Mouse (Mus musculus): ENCODE results near the gene Raet1d.
A peak's percentile ranks its signal among the peaks of the same experiment; 100 is the strongest.
"Not testable (repeated sequence)": the region's sequence is repeated elsewhere in the genome, so short reads cannot be mapped to it uniquely, and the experiment has no call there.

Raet1d gene

DNA sequence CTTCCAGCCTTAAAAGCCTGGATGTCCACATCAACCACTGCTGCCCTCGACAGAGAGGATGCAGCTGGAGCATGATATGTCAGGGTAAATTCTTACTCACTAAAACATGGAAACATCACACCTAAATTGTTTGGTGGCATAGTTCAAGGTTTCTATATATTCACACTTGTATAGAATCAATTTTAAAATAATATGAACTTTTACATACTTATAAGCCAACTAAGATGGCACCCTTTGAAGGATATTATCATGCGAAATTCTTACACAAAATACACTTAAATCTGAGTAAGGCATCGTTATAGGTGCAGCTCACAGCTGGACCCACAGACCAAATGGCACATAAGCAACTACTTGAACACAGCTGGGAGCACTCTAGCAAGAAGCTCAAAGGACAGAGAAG lies at the start of gene Raet1d:
Gene Raet1d, plus strand, starts transcription at position 301 of the 400 bp plus-strand sequence.
- not testable (repeated sequence) for DNase-seq

DNA sequence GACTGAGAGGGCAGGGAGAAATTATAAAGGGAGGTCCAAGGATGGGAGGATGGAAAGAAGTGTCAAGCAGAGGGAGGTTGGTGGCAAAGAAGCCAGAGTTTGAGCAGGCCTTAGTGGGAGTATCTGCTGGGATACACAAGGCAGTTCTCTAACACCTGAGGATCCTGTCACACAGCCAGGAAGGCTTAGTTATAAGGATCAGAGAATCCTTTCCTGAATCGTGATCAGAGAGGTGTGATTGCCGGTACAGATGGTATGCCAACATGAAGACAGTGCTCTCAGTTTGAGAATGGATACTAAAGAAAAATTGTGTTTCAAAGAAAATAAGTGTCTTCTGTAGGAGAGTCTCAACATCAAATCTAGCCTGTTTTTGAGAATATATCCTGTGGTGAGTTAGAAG lies 37.5 kb upstream of the Raet1d start:
- DNase-seq = no peak

DNA sequence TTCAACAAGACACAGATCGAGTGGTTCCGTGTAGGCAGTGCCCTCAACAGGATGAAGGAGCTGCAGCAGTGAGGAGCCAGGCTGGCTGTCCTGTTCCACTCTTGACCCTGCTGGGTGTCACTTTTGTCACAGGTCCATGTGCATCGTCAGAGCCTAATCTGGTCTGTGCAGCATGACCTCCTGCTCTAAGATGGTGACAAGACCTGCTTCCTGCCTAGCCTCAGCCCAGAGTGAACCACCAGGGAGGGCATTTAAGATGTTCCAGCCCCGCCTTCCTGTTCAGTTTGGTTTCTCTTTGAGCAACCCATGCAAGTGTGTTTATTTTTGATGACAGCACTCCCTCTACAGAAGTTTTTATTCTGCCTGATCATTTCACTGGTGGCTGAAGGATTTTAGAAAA lies 14.6 kb upstream of the Raet1d start:
- not testable (repeated sequence) for DNase-seq

DNA sequence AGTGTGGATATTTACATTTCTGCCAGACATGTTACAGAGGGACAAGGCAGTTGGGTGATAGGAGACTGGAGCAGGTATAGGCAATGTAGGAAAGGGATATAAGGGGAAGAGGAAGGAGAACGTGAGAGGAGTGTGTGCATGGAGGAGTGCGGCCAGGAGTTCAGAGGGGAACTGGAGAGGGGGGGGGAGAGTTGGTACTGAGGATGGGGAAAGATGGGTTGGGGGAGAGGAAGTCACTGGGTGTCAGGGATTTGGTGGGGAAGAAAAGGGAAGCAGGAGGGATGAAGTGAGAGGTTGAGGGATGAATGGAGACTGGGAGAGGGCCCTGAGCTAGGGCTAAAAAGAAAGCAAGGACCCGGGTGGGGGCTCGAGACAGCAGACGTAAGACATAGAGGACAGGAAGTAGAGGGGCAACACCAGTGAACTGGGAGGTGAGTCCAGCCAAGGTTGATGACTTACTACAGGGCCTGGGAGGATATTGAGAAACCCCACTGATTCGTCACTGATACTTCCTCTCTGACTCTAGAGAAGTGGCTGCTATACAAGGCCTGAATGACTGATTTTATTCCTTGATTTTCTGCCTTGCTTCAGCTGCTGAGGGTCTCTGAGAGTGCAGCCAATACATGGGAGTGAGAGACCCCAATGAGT lies 6.7 kb upstream of the Raet1d start:
- DNase-seq = not testable (repeated sequence)

DNA sequence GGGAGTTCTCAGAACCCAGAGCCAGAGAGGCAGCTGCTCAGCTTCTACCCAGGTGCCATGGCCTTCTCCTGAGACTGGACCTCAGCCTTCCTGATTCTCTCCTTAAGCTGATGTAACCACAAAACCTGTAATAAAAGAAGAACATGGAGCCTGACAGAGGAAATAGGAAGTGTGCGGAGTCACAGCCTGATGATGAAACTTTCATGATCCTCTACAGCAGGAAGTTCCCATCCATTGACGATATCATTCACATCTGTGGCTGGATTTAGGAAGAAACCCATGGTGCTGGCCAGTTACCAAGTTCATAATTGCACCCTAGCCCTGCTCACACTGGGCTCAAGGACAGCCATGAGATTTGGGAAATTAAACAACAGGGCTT lies 6.2 kb upstream of the Raet1d start:
- not testable (repeated sequence) for DNase-seq

DNA sequence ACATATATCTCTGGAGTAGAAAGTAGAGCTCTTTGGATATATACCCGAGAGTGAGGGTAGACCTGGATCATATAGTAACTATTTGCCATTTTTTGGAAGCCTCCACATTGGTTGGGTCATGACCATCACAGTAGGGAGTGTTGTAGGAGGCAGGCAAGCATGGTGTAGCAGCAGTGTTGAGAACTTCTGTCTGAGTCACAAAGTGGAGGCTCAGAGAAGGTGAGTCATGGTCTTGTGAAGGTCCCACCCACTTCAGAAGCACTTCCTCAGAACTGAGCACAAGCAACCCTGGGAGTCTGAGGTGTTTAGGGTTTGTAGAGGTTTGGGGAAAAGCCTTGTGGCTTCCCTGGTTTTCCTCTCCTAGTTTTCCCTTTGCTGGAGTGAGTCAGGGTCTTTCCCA lies 3.0 kb upstream of the Raet1d start:
- DNase-seq = not testable (repeated sequence)

DNA sequence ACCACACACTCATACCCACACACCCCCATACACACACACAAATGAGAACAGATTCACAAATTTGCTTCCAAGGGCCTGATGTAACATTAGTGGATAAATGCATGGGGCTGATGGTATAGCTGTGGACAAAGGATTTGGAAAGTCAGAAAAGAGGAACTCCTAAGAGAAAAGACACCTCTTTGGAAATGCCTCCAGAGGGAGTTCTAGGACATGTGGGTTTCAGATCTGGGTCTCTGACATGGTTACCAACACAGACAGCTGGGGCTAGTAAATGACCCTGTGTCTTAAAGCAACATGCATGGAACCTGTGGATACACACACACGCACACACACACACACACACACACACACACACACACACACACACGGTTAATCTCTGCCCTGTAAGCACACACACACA lies 605 bp downstream of the Raet1d start:
- not testable (repeated sequence) for DNase-seq

DNA sequence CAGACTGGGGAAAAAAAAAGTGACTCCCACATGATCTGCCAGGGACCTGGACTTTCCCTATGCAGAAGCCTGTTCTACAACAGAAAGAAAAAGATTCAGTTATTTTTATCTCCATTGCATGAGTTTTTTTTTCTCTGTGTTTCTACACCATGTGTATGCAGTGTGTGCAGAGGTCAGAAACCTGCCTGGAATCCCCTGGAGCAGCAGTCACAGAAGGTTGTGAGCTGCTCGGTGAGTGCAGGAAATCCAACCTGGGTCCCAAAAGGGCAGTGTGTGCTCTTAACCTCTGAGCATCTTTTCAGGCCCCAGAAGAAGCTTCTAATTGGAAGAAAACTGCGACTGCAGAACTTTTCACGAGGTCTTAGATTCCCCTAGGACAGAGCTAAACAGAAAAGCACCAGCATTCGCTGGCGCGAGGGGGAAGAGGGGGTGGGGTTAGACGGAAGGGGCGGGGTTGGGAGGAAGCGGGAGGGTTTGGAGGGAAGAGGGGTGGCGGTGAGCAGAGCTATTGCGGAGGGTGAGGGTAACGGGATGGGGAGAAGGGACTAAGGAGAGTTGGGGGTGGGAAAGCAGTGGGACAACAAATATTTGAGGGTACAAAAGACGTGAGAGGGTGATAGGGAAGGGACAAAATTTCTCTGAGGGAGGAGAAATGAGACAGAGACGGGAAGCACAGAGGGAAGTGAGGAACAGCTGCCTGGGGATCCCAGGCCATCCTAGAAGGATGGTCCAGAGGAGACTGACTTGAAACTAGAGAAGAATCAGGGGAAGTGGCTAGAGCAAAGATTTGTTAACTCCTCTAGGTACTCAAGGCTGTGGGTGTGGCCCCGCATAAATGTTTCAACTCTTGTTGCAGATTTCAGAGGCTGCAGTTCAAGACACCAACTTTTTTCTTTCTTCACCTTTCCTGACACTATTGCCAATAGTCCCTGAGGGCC lies 1.3 kb downstream of the Raet1d start:
- DNase-seq = not testable (repeated sequence)

DNA sequence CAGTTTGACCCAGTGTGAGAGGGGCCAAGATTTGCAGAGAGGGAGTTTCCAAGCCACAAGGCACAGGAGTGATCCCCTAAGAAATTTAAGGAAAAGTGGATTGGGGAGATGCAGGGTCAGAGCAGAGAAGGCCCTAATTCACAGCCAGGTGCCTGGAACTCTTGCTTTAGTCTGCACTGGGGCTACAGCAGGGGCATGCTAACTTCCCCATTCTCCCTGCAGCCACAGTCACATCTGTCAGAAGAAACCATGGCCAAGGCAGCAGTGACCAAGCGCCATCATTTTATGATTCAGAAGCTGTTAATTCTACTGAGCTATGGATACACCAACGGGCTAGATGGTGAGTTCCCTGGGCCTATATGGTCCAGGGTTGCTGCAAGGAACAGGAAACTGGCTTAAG lies 2.1 kb downstream of the Raet1d start:
- DNase-seq = not testable (repeated sequence)

DNA sequence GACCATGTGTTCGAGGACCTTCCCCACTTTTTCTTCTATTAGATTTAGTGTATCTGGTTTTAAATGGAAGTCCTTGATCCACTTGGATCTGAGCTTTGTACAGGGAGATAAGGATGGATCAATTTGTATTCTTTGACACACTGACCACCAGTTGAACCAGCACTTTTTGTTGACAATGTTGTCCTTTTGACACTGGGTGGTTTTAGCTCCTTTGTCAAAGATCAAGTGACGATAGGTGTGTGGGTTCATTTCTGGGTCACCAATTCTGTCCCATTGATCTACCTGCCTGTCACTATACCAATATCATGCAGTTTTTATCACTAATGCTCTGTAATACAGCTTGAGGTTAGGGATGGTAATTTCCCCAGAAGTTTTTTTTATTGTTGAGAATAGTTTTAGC lies 4.6 kb downstream of the Raet1d start:
- not testable (repeated sequence) for DNase-seq

DNA sequence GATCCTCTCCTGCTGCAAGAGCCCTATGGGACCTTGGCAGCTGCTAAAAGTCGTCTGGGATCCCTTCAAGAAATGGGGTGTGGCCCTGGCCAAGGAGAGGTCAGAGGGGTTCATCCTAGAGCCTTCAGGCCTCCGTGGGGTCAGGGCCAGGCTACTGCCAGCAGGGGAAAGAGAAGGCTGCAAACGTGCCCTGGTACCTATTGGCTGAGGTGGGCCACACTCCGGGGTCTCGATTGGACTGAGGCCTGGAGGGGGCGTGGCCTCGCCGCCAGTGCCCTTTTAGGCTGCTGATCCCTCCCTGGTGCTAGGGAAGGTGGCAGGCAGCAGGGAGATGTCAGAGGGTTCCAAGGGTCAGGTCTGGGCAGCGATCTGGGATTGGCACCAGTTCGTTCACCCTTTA lies 20.9 kb downstream of the Raet1d start:
- not testable (repeated sequence) for DNase-seq

DNA sequence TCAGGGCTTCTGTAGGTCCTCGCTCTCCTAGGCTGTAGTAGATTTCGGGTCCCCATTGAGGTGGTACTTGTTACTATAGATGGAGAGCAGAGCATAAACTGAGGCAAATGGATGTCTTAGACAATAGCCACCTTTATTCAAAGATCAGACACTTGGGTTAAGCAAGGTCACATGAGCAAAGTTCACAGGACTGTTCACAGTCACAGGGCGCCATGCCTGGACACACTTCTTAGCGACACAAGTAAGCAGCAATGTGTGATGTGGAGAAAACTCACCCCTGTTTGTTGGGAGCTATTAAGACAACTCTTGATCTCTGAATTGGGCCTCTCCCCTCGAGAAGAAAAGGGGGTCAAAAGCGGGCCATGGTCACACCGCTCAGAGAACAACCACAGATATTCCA lies 29.8 kb downstream of the Raet1d start:
- not testable (repeated sequence) for DNase-seq

DNA sequence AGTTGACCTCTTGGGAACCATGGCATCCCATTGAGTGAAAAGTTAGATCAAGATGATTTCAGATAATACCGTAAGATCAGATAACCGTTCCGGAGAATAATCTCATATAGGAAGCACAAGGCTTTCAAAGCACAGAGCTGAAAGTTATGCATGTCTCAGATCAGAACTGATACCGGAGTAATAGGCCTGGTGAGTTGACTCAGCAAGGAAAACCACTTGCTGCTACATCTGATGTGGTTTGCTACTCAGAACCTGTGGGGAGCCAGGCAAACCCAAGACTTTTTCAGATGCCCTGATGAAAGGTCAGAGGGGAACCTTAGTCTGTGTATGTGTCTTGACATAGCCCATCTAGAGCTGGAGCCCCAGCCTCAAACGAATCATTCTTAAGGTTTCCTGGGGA lies 31.3 kb downstream of the Raet1d start:
- not testable (repeated sequence) for DNase-seq

DNA sequence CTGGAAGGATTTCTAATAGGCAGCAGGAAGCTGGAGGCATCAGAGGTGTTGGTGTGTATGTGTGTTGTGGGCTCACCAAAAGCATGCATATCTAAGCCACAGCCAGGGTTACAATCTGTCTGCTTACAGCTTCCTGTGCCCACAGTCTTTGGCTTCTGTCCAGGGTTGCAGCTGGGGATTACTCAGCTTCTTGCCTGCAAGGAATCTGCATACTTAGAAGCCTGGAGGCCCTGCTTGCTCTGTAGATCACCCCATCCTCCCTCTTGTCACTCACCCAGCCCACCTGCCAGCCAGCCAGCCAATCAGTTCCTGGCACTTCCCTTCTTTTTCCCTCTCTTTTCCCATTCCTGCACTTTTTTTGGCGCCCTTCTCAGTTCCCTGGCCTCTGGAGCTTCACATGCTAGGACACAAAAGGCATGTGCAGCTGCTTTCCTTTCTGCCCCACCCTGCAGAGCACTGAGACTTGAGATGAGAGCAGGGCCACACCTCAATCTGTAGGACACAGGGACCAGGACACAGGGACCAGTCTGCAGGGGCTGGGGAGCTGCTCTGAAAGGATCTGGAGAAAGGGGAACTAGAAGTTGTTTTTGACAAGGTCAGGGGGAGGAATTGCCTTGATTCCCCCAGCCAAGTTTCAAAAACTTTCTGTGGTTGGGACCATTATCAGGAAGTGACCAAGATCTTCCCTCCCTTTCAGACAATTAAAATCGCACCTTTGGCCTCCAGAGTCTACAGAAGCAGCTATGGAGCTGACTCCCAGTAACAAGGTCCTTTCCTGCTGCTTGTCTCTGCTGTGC lies 32.9 kb downstream of the Raet1d start:
- not testable (repeated sequence) for DNase-seq

DNA sequence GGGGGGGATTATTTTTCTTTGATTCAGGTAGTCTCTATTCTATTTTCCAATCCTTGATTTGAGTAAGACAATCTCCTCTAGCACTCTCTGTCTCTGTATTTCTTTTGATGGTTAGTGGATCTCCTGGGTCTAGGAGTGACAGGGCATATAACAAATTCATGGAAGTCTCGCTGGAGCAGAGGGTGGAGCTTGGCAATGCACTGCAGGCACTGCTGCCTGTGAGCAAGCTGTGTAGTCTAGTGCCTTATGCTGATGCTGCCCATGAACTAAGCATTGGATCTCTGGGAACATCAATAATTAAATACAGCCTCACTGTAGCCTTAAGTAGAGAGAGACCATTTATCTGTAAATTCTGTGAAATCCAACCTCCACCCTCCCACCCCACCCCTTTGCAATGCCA lies 36.3 kb downstream of the Raet1d start:
- not testable (repeated sequence) for DNase-seq

DNA sequence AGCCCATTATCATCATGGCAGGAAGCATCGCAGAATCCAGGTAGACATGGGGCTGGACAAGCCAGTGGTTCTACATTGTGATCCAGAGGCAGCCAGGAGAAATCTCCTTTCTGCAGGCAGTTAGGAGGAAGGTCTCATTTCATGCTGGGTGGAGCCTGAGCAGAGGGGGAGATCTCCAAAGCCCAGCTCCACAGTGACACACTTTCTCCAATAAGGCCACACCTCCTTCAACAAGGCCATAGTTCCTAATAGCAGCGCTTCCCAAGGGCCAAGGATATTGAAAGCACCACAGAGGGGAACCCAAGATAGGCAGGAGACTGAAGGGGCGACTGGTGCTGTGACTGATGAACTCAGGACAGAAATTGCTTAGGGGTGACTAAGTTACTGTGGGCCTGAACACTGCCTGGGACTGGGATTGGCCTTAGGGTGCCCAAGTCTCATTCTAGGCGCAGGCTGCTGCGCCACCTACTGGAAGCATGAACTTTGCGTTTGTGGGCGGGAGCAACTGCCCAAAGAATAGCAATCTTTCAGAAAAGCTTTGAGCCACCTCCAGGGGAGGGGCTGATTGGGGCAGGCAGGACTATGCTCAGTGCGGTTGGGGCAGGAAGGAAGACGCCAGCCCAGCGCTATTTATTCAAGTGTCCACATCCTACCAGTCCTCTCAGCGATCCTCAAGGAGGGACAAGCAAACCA lies 42.0 kb downstream of the Raet1d start:
- DNase-seq = peak in 1 of 2 experiments; percentile 3

DNA sequence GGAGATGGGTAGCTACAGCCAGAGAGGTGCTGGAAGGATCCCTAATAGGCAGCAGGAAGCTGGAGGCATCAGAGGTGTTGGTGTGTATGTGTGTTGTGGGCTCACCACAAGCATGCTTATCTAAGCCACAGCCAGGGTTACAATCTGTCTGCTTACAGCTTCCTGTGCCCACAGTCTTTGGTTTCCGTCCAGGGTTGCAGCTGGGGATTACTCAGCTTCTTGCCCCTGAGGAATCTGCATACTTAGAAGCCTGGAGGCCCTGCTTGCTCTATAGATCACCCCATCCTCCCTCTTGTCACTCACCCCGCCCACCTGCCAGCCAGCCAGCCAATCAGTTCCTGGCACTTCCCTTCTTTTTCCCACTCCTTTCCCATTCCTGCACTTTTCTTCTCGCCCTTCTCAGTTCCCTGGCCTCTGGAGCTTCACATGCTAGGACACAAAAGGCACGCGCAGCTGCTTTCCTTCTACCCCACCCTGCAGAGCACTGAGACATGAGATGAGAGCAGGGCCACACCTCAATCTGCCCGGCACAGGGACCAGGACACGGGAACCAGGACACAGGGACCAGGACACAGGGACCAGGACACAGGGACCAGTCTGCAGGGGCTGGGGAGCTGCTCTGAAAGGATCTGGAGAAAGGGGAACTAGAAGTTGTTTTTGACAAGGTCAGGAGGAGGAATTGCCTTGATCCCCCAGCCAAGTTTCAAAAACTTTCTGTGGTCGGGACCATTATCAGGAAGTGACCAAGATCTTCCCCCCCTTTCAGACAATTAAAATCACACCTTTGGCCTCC lies 53.5 kb downstream of the Raet1d start:
- DNase-seq = peak in 1 of 2 experiments; percentile 3
